Mouse (Mus musculus) liver, adult 2 months (tissue): ENCODE data around the gene Acer3.

ENCODE experiments used
- CTCF ChIP-seq: fragments of 200-500 bp; IDR thresholded peaks from 2 replicates; pipeline ENCODE4 v1.5.1; 2011; ENCODE audit warnings: low read depth, low read length, control low read depth
- POLR2A ChIP-seq: fragments of 200-500 bp; IDR thresholded peaks from 2 replicates; pipeline ENCODE4 v1.6.1; 2011; ENCODE audit warnings: low read length, control low read depth; ENCODE audit not compliant: insufficient read depth; ENCODE audit errors: extremely low read depth

GRCm38 (mm10) chr7:98186637-98187036 is 134.4 kb downstream of the Acer3 start:
- TF ChIP-seq CTCF (no peak), POLR2A (no peak)
